Mouse (Mus musculus) forebrain, embryonic 15.5 days (tissue): ENCODE measurements at regions not wholly inside any gene's neighbourhood (a gene's known extent, or its start where the extent isn't known, plus 50 kb on each side); places are given as distances from the start of the nearest gene placed in this dataset.

Experiments used
- ATAC-seq: fragments of 200-750 bp; cut with Nextera tagmentation; replicated peaks from 2 replicates; pipeline ENCODE4 v1.8.0; 2017; ENCODE audit warnings: mild to moderate bottlenecking, moderate TSS enrichment, moderate library complexity
- H3K27ac ChIP-seq: fragments of 300-500 bp; sonication (generic); replicated peaks from 2 replicates; pipeline ENCODE4 v1.5.1; 2015; ENCODE audit warnings: mild to moderate bottlenecking, inconsistent platforms
- H3K27me3 ChIP-seq: fragments of 300-500 bp; sonication (generic); 2 replicates; pipeline ENCODE4 v1.6.1; 2015; ENCODE audit warnings: inconsistent platforms
- H3K36me3 ChIP-seq: fragments of 300-500 bp; sonication (generic); 2 replicates; pipeline ENCODE4 v1.6.1; 2015; ENCODE audit warnings: mild to moderate bottlenecking, inconsistent platforms
- H3K4me1 ChIP-seq: fragments of 300-500 bp; sonication (generic); 2 replicates; pipeline ENCODE4 v1.6.1; 2015; ENCODE audit warnings: inconsistent platforms
- H3K4me2 ChIP-seq: fragments of 300-500 bp; sonication (generic); replicated peaks from 2 replicates; pipeline ENCODE4 v1.6.1; 2015; ENCODE audit warnings: mild to moderate bottlenecking, inconsistent platforms
- H3K4me3 ChIP-seq: fragments of 300-500 bp; sonication (generic); 2 replicates; pipeline ENCODE4 v1.5.1; 2015; ENCODE audit warnings: mild to moderate bottlenecking, inconsistent platforms
- H3K9ac ChIP-seq: fragments of 300-500 bp; sonication (generic); replicated peaks from 2 replicates; pipeline ENCODE4 v1.6.1; 2015; ENCODE audit warnings: mild to moderate bottlenecking, inconsistent platforms
- H3K9me3 ChIP-seq: fragments of 300-500 bp; sonication (generic); 2 replicates; pipeline ENCODE4 v1.6.1; 2016; ENCODE audit warnings: inconsistent platforms
- WGBS: fragments of 180-500 bp; shearing (Covaris S2); methylation state at CpG from one replicate; pipeline ENCODE4 v1.1.7; 2015; ENCODE audit warnings: mixed read lengths; 5-methylcytosine and 5-hydroxymethylcytosine counted together

- Histone ChIP-seq H3K4me2 (no peak overlapping the region), H3K4me3 (no peak overlapping the region), H3K36me3 (no peaks in the 10 kb centered on the region), H3K4me1 (no peaks in the 10 kb centered on the region), H3K9ac (no peak overlapping the region), H3K9me3 (no peaks in the 10 kb centered on the region), H3K27ac (no peak overlapping the region), H3K27me3 (no peaks in the 10 kb centered on the region)
- WGBS, result 75% methylated on average over 1 of the region's 1 CpGs
- peak; percentile 58; the same call in 1 of the 2 replicates for ATAC-seq
Measured at GRCm38 (mm10) chr14:106924026-106924425, 818.0 kb downstream of the Trim52 start.

DNA sequence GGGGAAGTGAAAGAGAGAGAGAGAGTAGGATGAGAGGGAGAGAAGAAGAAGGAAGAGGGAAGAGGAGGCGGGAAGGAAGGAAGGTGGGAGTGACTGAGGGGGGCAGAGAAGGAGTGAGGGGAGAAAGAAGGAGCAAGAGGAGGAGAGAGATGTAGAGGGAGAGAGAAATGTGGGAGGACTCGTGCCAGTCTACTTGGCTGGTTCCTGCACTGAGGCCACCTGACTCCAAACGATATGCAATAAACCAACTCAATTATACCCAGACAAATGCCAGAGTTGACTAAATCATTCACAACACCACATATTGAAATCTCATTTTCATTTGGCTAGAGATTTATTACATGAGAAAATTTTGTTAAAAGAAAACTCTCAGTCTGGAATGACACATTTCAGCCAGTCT, 818.4 kb downstream of the Trim52 start:
- H3K9me3 ChIP-seq, result no peaks in the 10 kb centered on the region
- no peaks in the 10 kb centered on the region for H3K27me3 ChIP-seq
- no peak overlapping the region for H3K4me3 ChIP-seq
- no peak overlapping the region for H3K27ac ChIP-seq
- no peaks in the 10 kb centered on the region for H3K36me3 ChIP-seq
- no peak overlapping the region for H3K9ac ChIP-seq
- WGBS, result 74% methylated on average over 3 of the region's 3 CpGs
- ATAC-seq, result peak; percentile 77
- no peaks in the 10 kb centered on the region for H3K4me1 ChIP-seq
- no peak overlapping the region for H3K4me2 ChIP-seq

DNA sequence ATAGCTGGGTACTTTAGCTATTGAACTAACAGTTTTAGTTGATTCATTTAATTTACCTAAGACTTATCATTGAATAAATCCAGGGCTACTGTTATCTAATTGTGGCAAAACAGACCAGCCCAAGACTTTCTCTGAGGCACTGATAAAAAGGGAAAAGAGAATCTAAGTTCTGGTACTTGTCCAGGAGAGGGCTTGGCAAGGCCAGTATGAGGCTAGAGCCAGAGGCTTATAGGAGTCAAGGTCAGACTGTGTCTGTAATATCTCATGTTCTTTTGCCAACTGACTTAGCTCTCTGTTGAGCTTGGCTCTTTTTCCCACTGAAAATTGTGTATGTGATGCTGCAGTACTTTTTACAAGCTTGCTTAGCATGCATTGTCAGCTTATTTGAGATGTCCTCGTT, 839.3 kb downstream of the Trim52 start:
- Histone ChIP-seq H3K36me3 (no peaks in the 10 kb centered on the region), H3K9me3 (no peaks in the 10 kb centered on the region), H3K4me1 (no peaks in the 10 kb centered on the region), H3K4me3 (no peak overlapping the region), H3K9ac (no peak overlapping the region), H3K27ac (no peak overlapping the region), H3K27me3 (no peaks in the 10 kb centered on the region), H3K4me2 (no peak overlapping the region)
- no peak for ATAC-seq
- 80% methylated on average over 1 of the region's 1 CpGs for WGBS

DNA sequence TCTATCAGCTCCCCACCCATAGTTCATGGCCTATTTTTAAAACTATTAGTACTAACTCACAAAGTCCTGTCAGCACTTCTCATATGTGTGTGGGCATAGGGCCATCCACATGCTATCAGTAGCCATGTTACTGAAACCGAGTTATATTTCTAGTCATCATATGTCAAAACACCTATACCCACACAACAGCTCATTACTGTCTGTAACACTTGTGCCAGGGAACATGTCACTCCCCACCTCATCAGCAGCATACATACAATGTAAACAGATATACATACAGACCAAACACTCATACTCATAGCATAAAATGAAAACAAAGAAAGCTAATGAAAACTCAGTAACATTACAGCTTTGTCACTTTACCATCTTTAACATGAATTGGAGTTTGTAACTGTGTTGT, 872.0 kb downstream of the Trim52 start:
- H3K9ac ChIP-seq, result no peak overlapping the region
- H3K4me2 ChIP-seq, result no peak overlapping the region
- 88% methylated on average over 1 of the region's 1 CpGs for WGBS
- H3K4me1 ChIP-seq, result no peaks in the 10 kb centered on the region
- H3K27ac ChIP-seq, result no peak overlapping the region
- H3K27me3 ChIP-seq, result no peaks in the 10 kb centered on the region
- H3K4me3 ChIP-seq, result no peak overlapping the region
- H3K9me3 ChIP-seq, result no peaks in the 10 kb centered on the region
- no peak for ATAC-seq
- no peaks in the 10 kb centered on the region for H3K36me3 ChIP-seq

- H3K4me1 ChIP-seq, result no peaks in the 10 kb centered on the region
- no peak overlapping the region for H3K9ac ChIP-seq
- 7% methylated on average over 4 of the region's 4 CpGs for WGBS
- H3K27ac ChIP-seq, result no peak overlapping the region
- H3K27me3 ChIP-seq, result no peaks in the 10 kb centered on the region
- H3K36me3 ChIP-seq, result no peaks in the 10 kb centered on the region
- no peak overlapping the region for H3K4me3 ChIP-seq
- no peaks in the 10 kb centered on the region for H3K9me3 ChIP-seq
- H3K4me2 ChIP-seq, result no peak overlapping the region
- ATAC-seq, result no peak
Measured at GRCm38 (mm10) chr14:106980752-106981151, 874.8 kb downstream of the Trim52 start.

- H3K27me3 ChIP-seq, result no peaks in the 10 kb centered on the region
- no peak for ATAC-seq
- H3K9me3 ChIP-seq, result no peaks in the 10 kb centered on the region
- no peak overlapping the region for H3K4me2 ChIP-seq
- no peaks in the 10 kb centered on the region for H3K36me3 ChIP-seq
- no peak overlapping the region for H3K27ac ChIP-seq
- 82% methylated on average over 4 of the region's 4 CpGs for WGBS
- H3K9ac ChIP-seq, result no peak overlapping the region
- H3K4me3 ChIP-seq, result no peak overlapping the region
- no peaks in the 10 kb centered on the region for H3K4me1 ChIP-seq
Measured at GRCm38 (mm10) chr14:106997565-106998279, 891.7 kb downstream of the Trim52 start.

- ATAC-seq, result no peak
- H3K27ac ChIP-seq, result no peak overlapping the region
- H3K4me1 ChIP-seq, result no peaks in the 10 kb centered on the region
- H3K36me3 ChIP-seq, result no peaks in the 10 kb centered on the region
- no peak overlapping the region for H3K9ac ChIP-seq
- no peaks in the 10 kb centered on the region for H3K27me3 ChIP-seq
- H3K4me3 ChIP-seq, result no peak overlapping the region
- WGBS, result 92% methylated on average over 1 of the region's 1 CpGs
- no peaks in the 10 kb centered on the region for H3K9me3 ChIP-seq
- H3K4me2 ChIP-seq, result no peak overlapping the region
Measured at GRCm38 (mm10) chr14:107004981-107005380, 899.0 kb downstream of the Trim52 start.

DNA sequence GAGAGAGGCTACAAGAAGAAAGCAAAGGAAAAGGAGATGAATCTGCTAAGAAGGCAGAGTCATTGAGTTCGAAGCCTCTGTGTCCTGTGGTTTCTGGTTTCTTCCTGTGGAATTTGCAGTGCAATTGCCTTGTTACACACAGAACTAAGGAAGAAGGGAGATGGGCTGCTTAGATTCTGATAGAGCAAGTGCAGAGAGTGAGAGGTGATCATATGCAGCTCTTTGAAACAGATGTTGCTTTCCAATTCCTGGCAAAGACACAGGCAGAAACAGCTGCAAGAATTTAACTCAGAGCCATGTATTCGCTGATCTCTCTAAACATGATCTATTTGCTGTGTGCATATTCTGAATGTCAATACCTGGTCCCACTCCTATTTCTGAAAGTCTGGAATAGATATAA, 903.6 kb downstream of the Trim52 start:
- WGBS, result 79% methylated on average over 2 of the region's 2 CpGs
- ATAC-seq, result no peak

DNA sequence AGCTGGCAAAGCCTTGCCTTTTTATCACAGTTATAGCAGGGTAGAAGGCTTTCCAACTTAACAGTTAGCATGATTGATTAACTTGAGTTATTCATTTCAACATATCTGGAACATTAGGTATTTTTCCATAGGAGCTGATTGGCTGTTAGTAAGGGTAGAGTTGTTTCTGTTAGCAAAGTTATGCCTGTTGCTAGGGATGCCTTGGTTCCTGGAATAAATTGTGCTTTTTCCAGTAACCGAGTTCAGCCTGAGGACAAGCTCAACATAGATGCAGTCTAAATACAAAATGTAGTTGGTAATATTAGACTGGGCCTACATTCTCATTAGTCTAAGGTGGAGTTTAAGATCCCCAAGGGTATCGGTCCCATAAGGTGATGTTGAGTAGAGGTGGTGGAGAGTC, 927.8 kb downstream of the Trim52 start:
- no peaks in the 10 kb centered on the region for H3K9me3 ChIP-seq
- H3K4me1 ChIP-seq, result no peaks in the 10 kb centered on the region
- no peak overlapping the region for H3K27ac ChIP-seq
- ATAC-seq, result no peak
- no peaks in the 10 kb centered on the region for H3K27me3 ChIP-seq
- no peak overlapping the region for H3K9ac ChIP-seq
- WGBS, result 95% methylated on average over 2 of the region's 2 CpGs
- H3K36me3 ChIP-seq, result no peaks in the 10 kb centered on the region
- H3K4me2 ChIP-seq, result no peak overlapping the region
- no peak overlapping the region for H3K4me3 ChIP-seq

More for the DNA sequence above, 903.6 kb downstream of the Trim52 start:
- Histone ChIP-seq H3K27me3 (no peaks in the 10 kb centered on the region), H3K27ac (no peak overlapping the region), H3K4me1 (no peaks in the 10 kb centered on the region), H3K9ac (no peak overlapping the region), H3K9me3 (no peaks in the 10 kb centered on the region), H3K4me3 (no peak overlapping the region), H3K36me3 (no peaks in the 10 kb centered on the region), H3K4me2 (no peak overlapping the region)

DNA sequence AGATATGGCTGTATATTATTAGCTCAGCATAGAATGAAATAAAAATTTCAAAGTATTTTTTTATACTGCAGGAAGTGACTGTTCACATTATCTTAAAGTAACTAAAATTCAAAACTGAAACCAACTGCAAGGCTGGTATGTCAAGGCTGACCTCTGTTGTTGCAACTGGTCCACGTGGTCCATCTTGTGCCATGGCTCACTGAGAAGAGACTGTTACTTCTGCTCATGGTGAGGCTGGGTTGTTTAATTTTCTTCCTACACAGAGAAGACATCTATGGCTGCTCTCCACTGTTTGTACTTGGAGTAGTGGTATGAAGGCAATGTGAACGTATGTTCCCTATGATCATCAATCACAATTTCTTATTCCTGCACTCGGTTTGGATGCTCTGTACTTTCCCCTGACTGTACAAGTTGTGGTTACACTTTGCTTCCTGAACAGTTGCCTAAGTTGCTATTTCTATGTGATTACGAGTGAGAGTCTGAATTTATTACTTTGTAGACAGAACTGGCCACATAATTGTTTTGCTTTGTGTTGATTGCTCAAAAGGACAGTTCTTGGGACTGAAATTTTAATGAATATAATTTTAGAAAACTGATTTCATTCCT, 946.1 kb downstream of the Trim52 start:
- no peaks in the 10 kb centered on the region for H3K4me1 ChIP-seq
- no peaks in the 10 kb centered on the region for H3K36me3 ChIP-seq
- no peaks in the 10 kb centered on the region for H3K9me3 ChIP-seq
- no peak overlapping the region for H3K4me3 ChIP-seq
- no peak for ATAC-seq
- whole genome bisulfite sequencing, result 85% methylated on average over 4 of the region's 4 CpGs
- H3K4me2 ChIP-seq, result no peak overlapping the region
- H3K27ac ChIP-seq, result no peak overlapping the region
- H3K9ac ChIP-seq, result no peak overlapping the region
- no peaks in the 10 kb centered on the region for H3K27me3 ChIP-seq

GRCm38 (mm10) chr14:107068592-107068991, 962.6 kb downstream of the Trim52 start:
- Histone ChIP-seq H3K4me1 (no peaks in the 10 kb centered on the region), H3K27ac (no peak overlapping the region), H3K4me3 (no peak overlapping the region), H3K27me3 (no peaks in the 10 kb centered on the region), H3K9me3 (no peaks in the 10 kb centered on the region), H3K9ac (no peak overlapping the region), H3K36me3 (no peaks in the 10 kb centered on the region), H3K4me2 (no peak overlapping the region)
- ATAC-seq, result no peak

DNA sequence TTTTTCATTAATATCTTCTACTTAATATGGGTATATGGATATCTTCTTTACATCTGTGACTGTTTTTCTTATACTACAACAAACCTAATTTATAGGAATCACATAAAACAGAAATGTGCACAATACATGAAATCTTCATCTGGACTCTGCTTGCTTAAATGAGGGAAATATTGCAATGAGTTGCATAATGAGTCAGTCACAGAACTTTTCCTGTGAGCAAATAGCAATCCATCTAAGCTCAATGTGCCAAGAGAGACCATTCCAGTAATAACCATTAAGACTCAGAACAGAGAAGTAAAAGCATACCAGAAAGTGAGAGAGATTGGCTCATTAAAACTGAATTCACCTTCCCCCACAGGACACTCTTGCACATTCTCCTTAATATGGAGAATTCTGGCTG, 974.4 kb downstream of the Trim52 start:
- H3K9me3 ChIP-seq, result no peaks in the 10 kb centered on the region
- no peaks in the 10 kb centered on the region for H3K4me1 ChIP-seq
- no peak overlapping the region for H3K4me3 ChIP-seq
- H3K9ac ChIP-seq, result no peak overlapping the region
- no peaks in the 10 kb centered on the region for H3K27me3 ChIP-seq
- H3K36me3 ChIP-seq, result no peaks in the 10 kb centered on the region
- H3K4me2 ChIP-seq, result no peak overlapping the region
- no peak overlapping the region for H3K27ac ChIP-seq
- no peak for ATAC-seq
